Mouse (Mus musculus) erythroblast, embryonic 14.5 days (primary cell): ENCODE measurements around the gene Slc35e4.

ENCODE experiments used
- GATA1 ChIP-seq: IDR thresholded peaks from 2 replicates; pipeline ENCODE4 v1.6.1; 2012; ENCODE audit warnings: low read length, inconsistent platforms, mixed read lengths
- TAL1 ChIP-seq: IDR thresholded peaks from 3 replicates; pipeline ENCODE4 v1.6.1; 2012; ENCODE audit warnings: low read length, inconsistent platforms, mixed read lengths

- TF ChIP-seq TAL1 = no peak
- no peak for TF ChIP-seq GATA1
Observed at GRCm38 (mm10) chr11:3922115-3922514, 7.7 kb upstream of the Slc35e4 start.
